Mouse (Mus musculus): ENCODE measurements around the gene Slc25a54.

The Slc25a54 gene

DNA sequence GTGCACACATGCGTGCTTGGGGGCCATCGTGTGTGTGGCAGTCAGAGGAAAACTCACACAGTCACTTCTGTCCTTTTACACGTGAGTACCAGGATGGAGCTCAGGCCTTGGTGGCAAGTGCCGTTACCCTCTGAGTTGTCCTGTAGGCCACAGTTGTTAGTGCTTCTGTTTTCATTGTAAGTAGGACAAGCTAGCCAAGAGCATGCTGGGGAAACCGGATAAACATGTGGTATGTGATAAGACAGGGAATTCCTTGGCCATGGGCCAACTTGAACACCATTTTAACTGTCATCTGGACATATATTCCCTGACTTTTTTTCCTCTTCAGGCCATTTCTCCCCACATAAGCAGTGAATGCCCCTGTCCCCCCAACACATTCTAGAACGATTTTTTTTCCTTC lies 45.3 kb downstream of the Slc25a54 start:
- no peak for DNase-seq

GRCm38 (mm10) chr3:109129768-109130167 lies 49.5 kb downstream of the Slc25a54 start:
- no peak for DNase-seq

GRCm38 (mm10) chr3:109132966-109133365 lies 52.7 kb downstream of the Slc25a54 start:
- DNase-seq, result no peak

DNA sequence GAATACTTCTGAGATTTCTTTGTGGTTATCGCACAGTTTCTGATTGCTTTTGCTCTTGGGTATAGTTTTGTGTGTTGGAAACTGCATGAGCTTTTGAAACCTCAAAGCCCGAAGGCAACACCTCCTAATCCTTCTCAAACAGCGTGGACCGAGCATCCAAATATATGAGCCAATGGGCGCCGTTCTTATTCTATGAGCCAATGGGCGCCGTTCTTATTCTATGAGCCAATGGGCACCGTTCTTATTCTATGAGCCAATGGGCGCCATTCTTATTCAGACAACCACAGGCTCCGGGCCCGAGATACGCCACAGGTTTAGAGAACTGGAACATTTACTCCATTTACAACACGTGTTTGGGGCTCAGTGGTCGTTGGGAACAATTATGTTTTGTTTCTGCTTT lies 53.8 kb downstream of the Slc25a54 start:
- no peak for DNase-seq

GRCm38 (mm10) chr3:109135352-109135751 lies 55.1 kb downstream of the Slc25a54 start:
- DNase-seq, result no peak

GRCm38 (mm10) chr3:109152561-109152960 lies 72.3 kb downstream of the Slc25a54 start:
- DNase-seq, result no peak

GRCm38 (mm10) chr3:109153410-109153809 lies 73.1 kb downstream of the Slc25a54 start:
- DNase-seq, result no peak

DNA sequence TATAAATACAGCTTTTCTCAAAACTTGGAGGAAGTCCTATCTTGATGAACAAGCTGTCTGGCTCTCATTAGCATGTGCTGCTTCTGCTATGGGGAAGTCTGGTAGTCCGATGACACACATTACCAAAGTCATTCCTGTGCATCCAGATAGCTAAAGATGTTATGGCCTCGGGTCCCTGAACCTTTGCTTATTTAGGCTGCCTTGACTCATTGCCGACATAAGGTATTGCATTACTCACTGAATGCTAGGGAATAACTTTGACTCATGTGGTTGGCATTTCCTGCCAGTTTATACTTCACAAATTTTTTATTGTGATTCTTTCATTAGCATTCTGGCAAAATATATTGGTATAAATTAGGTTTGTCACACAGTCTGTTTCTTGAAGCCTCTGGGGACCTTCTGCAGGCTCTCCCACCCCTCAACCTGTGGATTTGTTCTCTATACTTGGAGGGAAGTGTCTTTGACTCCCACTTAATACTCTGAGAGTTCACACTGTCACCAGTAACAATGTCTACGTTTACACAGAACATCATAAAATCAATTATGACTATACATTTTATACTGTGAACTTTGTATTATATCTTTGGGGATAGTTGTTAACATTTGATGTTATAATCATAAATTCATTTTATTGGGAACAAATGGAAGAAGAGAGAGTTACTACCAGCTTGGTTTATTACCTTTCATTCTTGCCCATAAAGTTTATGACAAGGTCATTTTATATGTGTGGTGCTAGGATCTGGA lies 75.8 kb downstream of the Slc25a54 start:
- no peak for DNase-seq

GRCm38 (mm10) chr3:109157481-109157880 lies 77.2 kb downstream of the Slc25a54 start:
- DNase-seq, result no peak

- DNase-seq, result no peak
Observed at GRCm38 (mm10) chr3:109164088-109164487, 83.8 kb downstream of the Slc25a54 start.

DNA sequence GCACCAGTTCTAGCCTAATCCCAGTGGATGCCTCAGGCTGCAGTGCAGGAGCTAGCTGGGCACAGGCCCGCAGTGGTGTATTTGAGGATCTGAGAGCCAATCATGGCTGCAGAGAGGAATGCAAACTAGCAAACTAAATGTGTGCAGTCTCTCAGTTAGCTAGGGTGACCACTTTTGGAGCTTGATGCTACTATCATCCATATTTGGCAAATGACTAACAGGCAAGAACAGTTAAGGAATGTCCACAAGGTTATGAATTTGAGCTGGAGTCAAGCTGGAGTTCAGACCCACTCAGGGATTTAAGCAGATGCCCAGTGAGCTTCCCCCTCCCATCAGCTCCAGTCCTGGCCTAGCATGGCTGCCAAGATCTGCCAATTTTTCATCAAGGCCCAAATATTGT lies 84.4 kb downstream of the Slc25a54 start:
- DNase-seq, result no peak

DNA sequence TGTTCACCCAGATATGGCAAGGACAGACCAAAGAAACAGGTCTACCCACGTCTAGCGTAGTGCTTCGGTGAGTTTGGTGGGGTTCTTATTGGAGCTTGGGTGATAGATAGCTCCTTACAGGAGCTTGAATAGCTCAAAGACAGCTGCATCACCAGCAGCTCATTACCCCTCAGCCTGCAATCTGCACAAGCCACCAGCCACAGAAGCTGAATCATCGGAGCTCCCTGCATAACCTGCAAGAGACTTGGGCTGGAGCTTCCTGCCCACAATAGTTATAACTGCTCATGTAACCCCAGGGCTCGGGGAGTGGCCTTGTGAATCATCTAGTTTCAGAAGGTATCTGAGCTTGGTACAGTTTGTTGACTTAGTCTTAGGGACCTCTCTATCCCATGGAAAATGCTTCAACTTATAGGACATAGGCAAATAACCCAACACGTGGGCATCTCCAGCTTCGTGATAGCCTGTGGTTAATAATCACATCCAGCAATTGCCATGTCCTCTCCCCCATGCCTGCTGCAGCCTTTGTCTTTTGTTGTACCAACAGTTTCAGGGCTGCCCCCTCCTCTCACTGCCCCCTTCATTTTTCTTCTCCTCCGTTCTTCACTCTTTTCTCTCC lies 85.1 kb downstream of the Slc25a54 start:
- DNase-seq, result no peak

Measured in kidney, adult 9 months (tissue).